Mouse (Mus musculus): Measurements from ENCODE around the gene Wnt7b. TPM values are rescaled to one million over a fixed set of nuclear protein-coding genes. Genes with fewer than 3 reads are reported as not detected.

The Wnt7b gene
- polyA plus RNA-seq, 1 experiment from 2014 or later: 17.1 TPM

- Histone ChIP-seq H3K9me3 (replicated peaks) (no peaks in the 10 kb centered on the region), H3K36me3 (no peaks in the 10 kb centered on the region), H3K4me3 (no peak overlapping the region), H3K27me3 (ENCODE audit: low read depth, poor library complexity, severe bottlenecking) (no peaks in the 10 kb centered on the region), H3K4me1 (peaks cover 17% of the 10 kb centered on the region), H3K27ac (no peak overlapping the region)
- no peak for DNase-seq (ENCODE audit: low spot score)
- 69% methylated on average over 5 of the region's 5 CpGs for WGBS
Observed at GRCm38 (mm10) chr15:85598443-85598842, 16.2 kb upstream of the Wnt7b start.

GRCm38 (mm10) chr15:85597403-85597802 lies 15.1 kb upstream of the Wnt7b start:
- WGBS: 74% methylated on average over 3 of the region's 3 CpGs
- no peak for DNase-seq (ENCODE audit: low spot score)
- Histone ChIP-seq H3K4me3 (no peak overlapping the region), H3K27ac (no peak overlapping the region), H3K36me3 (no peaks in the 10 kb centered on the region), H3K27me3 (ENCODE audit: low read depth, poor library complexity, severe bottlenecking) (no peaks in the 10 kb centered on the region), H3K9me3 (replicated peaks) (no peaks in the 10 kb centered on the region), H3K4me1 (peaks cover 17% of the 10 kb centered on the region)

- no peaks in the 10 kb centered on the region; the same call in 1 of the 2 replicates for H3K27me3 ChIP-seq (ENCODE audit: low read depth, poor library complexity, severe bottlenecking)
- no peaks in the 10 kb centered on the region for H3K4me1 ChIP-seq
- 79% methylated on average over 4 of the region's 4 CpGs for WGBS
- DNase-seq (ENCODE audit: low spot score): no peak
- H3K4me3 ChIP-seq: no peak overlapping the region
- H3K9me3 ChIP-seq (replicated peaks): no peaks in the 10 kb centered on the region
- H3K36me3 ChIP-seq: no peaks in the 10 kb centered on the region
- H3K27ac ChIP-seq: no peak overlapping the region
Observed at GRCm38 (mm10) chr15:85592674-85593073, 10.4 kb upstream of the Wnt7b start.

- Histone ChIP-seq H3K4me1 (no peaks in the 10 kb centered on the region), H3K9me3 (replicated peaks) (no peaks in the 10 kb centered on the region), H3K36me3 (no peaks in the 10 kb centered on the region), H3K27ac (no peak overlapping the region), H3K4me3 (no peak overlapping the region), H3K27me3 (ENCODE audit: low read depth, poor library complexity, severe bottlenecking) (peaks cover 2% of the 10 kb centered on the region; the same call in 1 of the 2 replicates)
- WGBS: 90% methylated on average over 10 of the region's 10 CpGs
- no peak for DNase-seq (ENCODE audit: low spot score)
Observed at GRCm38 (mm10) chr15:85590831-85591230, 8.6 kb upstream of the Wnt7b start.

- Histone ChIP-seq H3K4me3 (no peak overlapping the region), H3K36me3 (no peaks in the 10 kb centered on the region), H3K4me1 (peaks cover 27% of the 10 kb centered on the region), H3K27me3 (ENCODE audit: low read depth, poor library complexity, severe bottlenecking) (peaks cover 75% of the 10 kb centered on the region), H3K9me3 (replicated peaks) (no peaks in the 10 kb centered on the region), H3K27ac (no peak overlapping the region)
- DNase-seq (ENCODE audit: low spot score): peak; percentile 84
- WGBS: 6% methylated on average over 11 of the region's 11 CpGs
Observed at GRCm38 (mm10) chr15:85583504-85583903, 1.2 kb upstream of the Wnt7b start.

- no peak overlapping the region for H3K4me3 ChIP-seq
- H3K4me1 ChIP-seq: peaks cover 29% of the 10 kb centered on the region
- no peaks in the 10 kb centered on the region for H3K36me3 ChIP-seq
- H3K9me3 ChIP-seq (replicated peaks): no peaks in the 10 kb centered on the region
- no peak overlapping the region for H3K27ac ChIP-seq
- peaks cover 79% of the 10 kb centered on the region for H3K27me3 ChIP-seq (ENCODE audit: low read depth, poor library complexity, severe bottlenecking)
- WGBS: 2% methylated on average over 8 of the region's 8 CpGs
- peak; percentile 90 for DNase-seq (ENCODE audit: low spot score)
Observed at GRCm38 (mm10) chr15:85583024-85583423, 751 bp upstream of the Wnt7b start.

- Histone ChIP-seq H3K27ac (no peak overlapping the region), H3K4me1 (peaks cover 43% of the 10 kb centered on the region)
Observed at GRCm38 (mm10) chr15:85581563-85582064, 659 bp downstream of the Wnt7b start.

GRCm38 (mm10) chr15:85580934-85581562 lies 1.2 kb downstream of the Wnt7b start:
- Histone ChIP-seq H3K27me3 (ENCODE audit: low read depth, poor library complexity, severe bottlenecking) (peaks cover 99% of the 10 kb centered on the region), H3K36me3 (no peaks in the 10 kb centered on the region), H3K27ac (peak overlapping the region; percentile 2; the same call in 1 of the 2 replicates), H3K4me3 (peak overlapping the region; percentile 55), H3K9me3 (replicated peaks) (no peaks in the 10 kb centered on the region), H3K4me1 (peaks cover 49% of the 10 kb centered on the region)
- DNase-seq (ENCODE audit: low spot score): peak; percentile 57
- under 1% methylated on average over 58 of the region's 66 CpGs for WGBS

More at GRCm38 (mm10) chr15:85581563-85582064, 659 bp downstream of the Wnt7b start:
- H3K9me3 ChIP-seq (replicated peaks): no peaks in the 10 kb centered on the region
- H3K27me3 ChIP-seq (ENCODE audit: low read depth, poor library complexity, severe bottlenecking): peaks cover 93% of the 10 kb centered on the region
- H3K4me3 ChIP-seq: peak overlapping the region; percentile 55
- no peaks in the 10 kb centered on the region for H3K36me3 ChIP-seq
- peak; percentile 55 for DNase-seq (ENCODE audit: low spot score)
- WGBS: under 1% methylated on average over 63 of the region's 67 CpGs

GRCm38 (mm10) chr15:85580483-85580882 lies 1.8 kb downstream of the Wnt7b start:
- Histone ChIP-seq H3K4me1 (peaks cover 54% of the 10 kb centered on the region), H3K27ac (peak overlapping the region; percentile 2; the same call in 1 of the 2 replicates), H3K4me3 (peak overlapping the region; percentile 55), H3K36me3 (no peaks in the 10 kb centered on the region), H3K27me3 (ENCODE audit: low read depth, poor library complexity, severe bottlenecking) (peaks cover 99% of the 10 kb centered on the region), H3K9me3 (replicated peaks) (no peaks in the 10 kb centered on the region)
- WGBS: under 1% methylated on average over 47 of the region's 47 CpGs
- DNase-seq (ENCODE audit: low spot score): peak; percentile 59

GRCm38 (mm10) chr15:85577583-85578460 lies 4.5 kb downstream of the Wnt7b start:
- Histone ChIP-seq H3K9me3 (replicated peaks) (no peaks in the 10 kb centered on the region), H3K27me3 (ENCODE audit: low read depth, poor library complexity, severe bottlenecking) (peaks cover 100% of the 10 kb centered on the region), H3K4me1 (peaks cover 63% of the 10 kb centered on the region), H3K27ac (0 out of 2 replicates have a peak overlapping the region, but pooled peaks have one; percentile 25), H3K4me3 (peak overlapping the region; percentile 46), H3K36me3 (no peaks in the 10 kb centered on the region)
- DNase-seq (ENCODE audit: low spot score): peak; percentile 60
- WGBS: 2% methylated on average over 54 of the region's 54 CpGs

GRCm38 (mm10) chr15:85576511-85577440 lies 5.5 kb downstream of the Wnt7b start:
- no peaks in the 10 kb centered on the region for H3K36me3 ChIP-seq
- no peaks in the 10 kb centered on the region for H3K9me3 ChIP-seq (replicated peaks)
- peak overlapping the region; percentile 46 for H3K4me3 ChIP-seq
- WGBS: 1% methylated on average over 61 of the region's 61 CpGs
- DNase-seq (ENCODE audit: low spot score): peak; percentile 65
- peaks cover 57% of the 10 kb centered on the region for H3K4me1 ChIP-seq
- H3K27ac ChIP-seq: 0 out of 2 replicates have a peak overlapping the region, but pooled peaks have one; percentile 44
- H3K27me3 ChIP-seq (ENCODE audit: low read depth, poor library complexity, severe bottlenecking): peaks cover 94% of the 10 kb centered on the region

GRCm38 (mm10) chr15:85576110-85576509 lies 6.2 kb downstream of the Wnt7b start:
- Histone ChIP-seq H3K4me1 (peaks cover 50% of the 10 kb centered on the region), H3K9me3 (replicated peaks) (no peaks in the 10 kb centered on the region), H3K27ac (0 out of 2 replicates have a peak overlapping the region, but pooled peaks have one; percentile 44), H3K36me3 (no peaks in the 10 kb centered on the region), H3K27me3 (ENCODE audit: low read depth, poor library complexity, severe bottlenecking) (peaks cover 94% of the 10 kb centered on the region), H3K4me3 (peak overlapping the region; percentile 46)
- peak; percentile 68 for DNase-seq (ENCODE audit: low spot score)
- 1% methylated on average over 20 of the region's 20 CpGs for WGBS
